Mouse (Mus musculus) kidney, postnatal 0 days (tissue): Measurements from ENCODE around the gene Traip. TPM values are rescaled to one million over a fixed set of nuclear protein-coding genes. Genes with fewer than 3 reads are reported as not detected.

Experiments used
- ATAC-seq: fragments of 200-750 bp; cut with Nextera tagmentation; replicated peaks from 2 replicates; pipeline ENCODE4 v1.8.0; 2017; ENCODE audit warnings: low read depth, moderate number of reproducible peaks, moderate TSS enrichment, moderate library complexity; ENCODE audit not compliant: low FRiP score
- DNase-seq: peaks from one replicate; pipeline ENCODE4 v3.0.0-alpha.2; 2016; ENCODE audit warnings: low spot score
- H3K27ac ChIP-seq: fragments of 300-500 bp; sonication (generic); 2 replicates; pipeline ENCODE4 v1.5.1; 2014; ENCODE audit warnings: mild to moderate bottlenecking
- H3K27me3 ChIP-seq: fragments of 300-500 bp; sonication (generic); 2 replicates; pipeline ENCODE4 v1.6.1; 2014; ENCODE audit warnings: low read length, mixed read lengths; ENCODE audit not compliant: insufficient read depth
- H3K36me3 ChIP-seq: fragments of 300-500 bp; sonication (generic); 2 replicates; pipeline ENCODE4 v1.6.1; 2014; ENCODE audit warnings: low read length, mixed read lengths; ENCODE audit not compliant: insufficient read depth
- H3K4me1 ChIP-seq: fragments of 300-500 bp; sonication (generic); replicated peaks from 2 replicates; pipeline ENCODE4 v1.6.1; 2014; ENCODE audit warnings: antibody characterized with exemption, low read length, mixed read lengths; ENCODE audit not compliant: insufficient read depth
- H3K4me2 ChIP-seq: fragments of 300-500 bp; sonication (generic); 2 replicates; pipeline ENCODE4 v1.6.1; 2014; ENCODE audit warnings: mild to moderate bottlenecking, low read length, moderate library complexity, mixed read lengths
- H3K4me3 ChIP-seq: fragments of 300-500 bp; sonication (generic); replicated peaks from 2 replicates; pipeline ENCODE4 v1.5.1; 2014; ENCODE audit warnings: low read depth, low read length
- H3K9ac ChIP-seq: fragments of 300-500 bp; sonication (generic); 2 replicates; pipeline ENCODE4 v1.6.1; 2014; ENCODE audit warnings: low read depth, low read length
- H3K9me3 ChIP-seq: fragments of 300-500 bp; sonication (generic); replicated peaks from 2 replicates; pipeline ENCODE4 v1.6.1; 2016; ENCODE audit warnings: low read length, inconsistent platforms, mixed read lengths
- CTCF ChIP-seq: IDR thresholded peaks from 2 replicates; pipeline ENCODE4 v1.5.1; 2016; ENCODE audit warnings: antibody characterized with exemption, low read depth, mild to moderate bottlenecking, moderate library complexity
- WGBS: fragments of 180-500 bp; shearing (Covaris S2); extraction: QIAGEN DNeasy Blood & Tissue Kit; methylation state at CpG from one replicate; pipeline ENCODE4 v1.1.7; 2014; 5-methylcytosine and 5-hydroxymethylcytosine counted together
- polyA plus RNA-seq: library from polyadenylated mRNA; unstranded; fragments of >200 nt; fragmentation: Nextera tagmentation; extraction: Ambion mirVana; gene quantifications from 2 replicates; pipeline ENCODE4 v1.2.1, GENCODE M21; 2015

Gene Traip
- polyA plus RNA-seq, 1 experiment from 2014 or later = 10.2 TPM

- peak; percentile 29; the same call in 1 of the 2 replicates for ATAC-seq
- Histone ChIP-seq H3K36me3 (no peaks in the 10 kb centered on the region), H3K9me3 (no peaks in the 10 kb centered on the region), H3K4me1 (no peaks in the 10 kb centered on the region; the same call in 1 of the 2 replicates), H3K27ac (no peak overlapping the region), H3K4me3 (no peak overlapping the region), H3K9ac (no peak overlapping the region), H3K4me2 (no peak overlapping the region), H3K27me3 (no peaks in the 10 kb centered on the region)
- peak; percentile 53 for DNase-seq
- no peak for TF ChIP-seq CTCF
- WGBS = 25% methylated on average over 13 of the region's 13 CpGs
Measured at GRCm38 (mm10) chr9:107917895-107918608, 31.9 kb upstream of the Traip start.

- no peak for TF ChIP-seq CTCF
- no peak overlapping the region for H3K27ac ChIP-seq
- no peaks in the 10 kb centered on the region for H3K27me3 ChIP-seq
- H3K4me2 ChIP-seq = no peak overlapping the region
- DNase-seq (no peak), ATAC-seq (no peak)
- no peaks in the 10 kb centered on the region for H3K36me3 ChIP-seq
- no peak overlapping the region for H3K9ac ChIP-seq
- WGBS = 89% methylated on average over 6 of the region's 6 CpGs
- H3K4me1 ChIP-seq = no peaks in the 10 kb centered on the region; the same call in 1 of the 2 replicates
- H3K9me3 ChIP-seq = no peaks in the 10 kb centered on the region
- H3K4me3 ChIP-seq = no peak overlapping the region
Measured at GRCm38 (mm10) chr9:107918884-107919283, 31.1 kb upstream of the Traip start.

- H3K4me1 ChIP-seq = no peaks in the 10 kb centered on the region; the same call in 1 of the 2 replicates
- no peak overlapping the region for H3K4me2 ChIP-seq
- H3K36me3 ChIP-seq = no peaks in the 10 kb centered on the region
- DNase-seq (no peak), ATAC-seq (no peak)
- H3K4me3 ChIP-seq = no peak overlapping the region
- no peak overlapping the region for H3K9ac ChIP-seq
- no peak for TF ChIP-seq CTCF
- H3K27me3 ChIP-seq = no peaks in the 10 kb centered on the region
- no peaks in the 10 kb centered on the region for H3K9me3 ChIP-seq
- no peak overlapping the region for H3K27ac ChIP-seq
- WGBS = 89% methylated on average over 5 of the region's 5 CpGs
Measured at GRCm38 (mm10) chr9:107919441-107919840, 30.5 kb upstream of the Traip start.

GRCm38 (mm10) chr9:107923021-107923420 is 26.9 kb upstream of the Traip start:
- Histone ChIP-seq H3K9ac (no peak overlapping the region), H3K27me3 (no peaks in the 10 kb centered on the region), H3K4me1 (no peaks in the 10 kb centered on the region), H3K4me2 (no peak overlapping the region), H3K4me3 (no peak overlapping the region), H3K9me3 (no peaks in the 10 kb centered on the region), H3K36me3 (no peaks in the 10 kb centered on the region), H3K27ac (no peak overlapping the region)
- ATAC-seq (0 out of 2 replicates have a peak, but pooled peaks have one; percentile 60), DNase-seq (peak; percentile 57)
- TF ChIP-seq CTCF = peak; percentile 67
- WGBS = 38% methylated on average over 7 of the region's 7 CpGs

- no peak overlapping the region for H3K9ac ChIP-seq
- H3K9me3 ChIP-seq = no peaks in the 10 kb centered on the region
- WGBS = 52% methylated on average over 6 of the region's 6 CpGs
- H3K4me3 ChIP-seq = no peak overlapping the region
- DNase-seq (no peak), ATAC-seq (no peak)
- H3K27me3 ChIP-seq = no peaks in the 10 kb centered on the region
- no peaks in the 10 kb centered on the region for H3K4me1 ChIP-seq
- no peaks in the 10 kb centered on the region for H3K36me3 ChIP-seq
- H3K27ac ChIP-seq = no peak overlapping the region
- TF ChIP-seq CTCF = no peak
- H3K4me2 ChIP-seq = no peak overlapping the region
Measured at GRCm38 (mm10) chr9:107923956-107924355, 26.0 kb upstream of the Traip start.

- WGBS = 30% methylated on average over 3 of the region's 3 CpGs
- Histone ChIP-seq H3K9me3 (no peaks in the 10 kb centered on the region), H3K4me3 (no peak overlapping the region), H3K4me2 (no peak overlapping the region), H3K27me3 (no peaks in the 10 kb centered on the region), H3K9ac (no peak overlapping the region), H3K4me1 (no peaks in the 10 kb centered on the region), H3K36me3 (no peaks in the 10 kb centered on the region), H3K27ac (no peak overlapping the region)
- DNase-seq (no peak), ATAC-seq (no peak)
- no peak for TF ChIP-seq CTCF
Measured at GRCm38 (mm10) chr9:107925251-107925650, 24.7 kb upstream of the Traip start.

GRCm38 (mm10) chr9:107926920-107927420 is 23.0 kb upstream of the Traip start:
- Histone ChIP-seq H3K4me1 (no peaks in the 10 kb centered on the region), H3K27me3 (no peaks in the 10 kb centered on the region), H3K9me3 (no peaks in the 10 kb centered on the region), H3K36me3 (no peaks in the 10 kb centered on the region), H3K4me2 (no peak overlapping the region), H3K9ac (no peak overlapping the region), H3K4me3 (no peak overlapping the region), H3K27ac (no peak overlapping the region)
- TF ChIP-seq CTCF = no peak
- DNase-seq (no peak), ATAC-seq (no peak)
- 33% methylated on average over 9 of the region's 9 CpGs for WGBS
